Mouse (Mus musculus) embryo, embryonic 10 days (tissue): ENCODE data around the gene Klk11.

Source experiments
- DNase-seq: peaks from one replicate; pipeline ENCODE4 v3.0.0-alpha.2; 2015; ENCODE audit warnings: low spot score

The Klk11 gene

GRCm38 (mm10) chr7:43774364-43774763 is at the start of gene Klk11:
Gene Klk11 (plus strand): TSS chr7:43774604.
- DNase-seq = no peak

- no peak for DNase-seq
Observed at GRCm38 (mm10) chr7:43747788-43748187, 26.6 kb upstream of the Klk11 start.

- no peak for DNase-seq
Observed at GRCm38 (mm10) chr7:43752806-43753205, 21.6 kb upstream of the Klk11 start.

- peak; percentile 21 for DNase-seq
Observed at GRCm38 (mm10) chr7:43766484-43766883, 7.9 kb upstream of the Klk11 start.

- no peak for DNase-seq
Observed at GRCm38 (mm10) chr7:43768597-43768996, 5.8 kb upstream of the Klk11 start, which contains the start of gene Klk12. Gene Klk12 (plus strand): TSS chr7:43768897.

- no peak for DNase-seq
Observed at GRCm38 (mm10) chr7:43769636-43770035, 4.8 kb upstream of the Klk11 start.

- no peak for DNase-seq
Observed at GRCm38 (mm10) chr7:43770701-43771100, 3.7 kb upstream of the Klk11 start.

GRCm38 (mm10) chr7:43771916-43772315 is 2.5 kb upstream of the Klk11 start:
- DNase-seq = no peak

- DNase-seq = no peak
Observed at GRCm38 (mm10) chr7:43772901-43773300, 1.5 kb upstream of the Klk11 start.

- DNase-seq = no peak
Observed at GRCm38 (mm10) chr7:43774802-43775201, 398 bp downstream of the Klk11 start.

- peak; percentile 1 for DNase-seq
Observed at GRCm38 (mm10) chr7:43775311-43776057, 1.1 kb downstream of the Klk11 start.

GRCm38 (mm10) chr7:43776506-43776905 is 2.1 kb downstream of the Klk11 start:
- DNase-seq = no peak

GRCm38 (mm10) chr7:43777423-43777822 is 3.0 kb downstream of the Klk11 start:
- DNase-seq = peak; percentile 2

GRCm38 (mm10) chr7:43778176-43778970 is 4.0 kb downstream of the Klk11 start:
- no peak for DNase-seq

GRCm38 (mm10) chr7:43780241-43780640 is 5.8 kb downstream of the Klk11 start:
- DNase-seq = peak; percentile 2

GRCm38 (mm10) chr7:43780746-43781145 is 6.3 kb downstream of the Klk11 start, which contains the start of gene Klk10:
Gene Klk10 (plus strand): TSS chr7:43781035.
- no peak for DNase-seq

GRCm38 (mm10) chr7:43781541-43781940 is 7.1 kb downstream of the Klk11 start:
- peak; percentile 3 for DNase-seq

GRCm38 (mm10) chr7:43782275-43783265 is 8.2 kb downstream of the Klk11 start:
- peak; percentile 87 for DNase-seq

GRCm38 (mm10) chr7:43785286-43785685 is 10.9 kb downstream of the Klk11 start:
- no peak for DNase-seq

- no peak for DNase-seq
Observed at GRCm38 (mm10) chr7:43788096-43788495, 13.7 kb downstream of the Klk11 start.

GRCm38 (mm10) chr7:43789295-43789694 is 14.9 kb downstream of the Klk11 start:
- no peak for DNase-seq

- DNase-seq = no peak
Observed at GRCm38 (mm10) chr7:43791591-43791990, 17.2 kb downstream of the Klk11 start, which contains the start of gene Klk9. Gene Klk9 (plus strand): TSS chr7:43791891.
